Mouse (Mus musculus): ENCODE results near the gene Abca17.

DNA sequence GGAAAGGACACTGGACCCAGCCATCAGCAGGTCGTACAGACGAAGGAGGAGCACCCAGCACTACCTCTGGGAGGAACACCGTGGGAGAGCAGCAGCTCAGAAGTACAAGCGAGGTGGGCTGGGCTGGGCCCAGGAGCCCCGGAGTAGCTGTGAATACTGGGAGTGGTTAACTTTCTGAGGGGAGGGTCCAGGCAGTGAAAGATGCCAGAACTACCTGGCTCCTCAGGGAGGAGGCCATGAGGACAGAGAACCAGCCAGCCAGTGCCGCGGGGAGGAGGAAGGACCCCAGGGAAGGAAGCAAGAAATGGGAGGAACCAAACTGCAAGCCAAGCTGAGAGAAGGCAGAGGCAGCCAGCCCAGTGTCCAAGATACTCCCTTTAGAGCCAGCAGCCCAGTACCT, 122.9 kb downstream of the Abca17 start:
- TF ChIP-seq CTCF (IDR thresholded peaks at IDR 0.05; ENCODE audit: control insufficient read depth, insufficient read depth, insufficient replicate concordance, low read depth, low read length) (no peak), POLR2A (IDR thresholded peaks at IDR 0.05; ENCODE audit: control insufficient read depth, low read depth, low read length) (no peak)
